Mouse (Mus musculus) CH12.LX (cell line): ENCODE measurements around the gene Samd10. TPM values are rescaled to one million over a fixed set of nuclear protein-coding genes. Genes with fewer than 3 reads are reported as not detected.

Experiments used
- DNase-seq: peaks from one replicate; pipeline ENCODE4 v3.0.0-alpha.2; 2013; ENCODE audit errors: extremely low read depth
- H3K27ac ChIP-seq: 2 replicates; pipeline ENCODE4 v1.5.1; 2012; ENCODE audit warnings: low read depth, mild to moderate bottlenecking, control low read depth, moderate library complexity; ENCODE audit not compliant: insufficient read depth
- H3K27me3 ChIP-seq: replicated peaks from 2 replicates; pipeline ENCODE3; 2012; ENCODE audit warnings: inconsistent platforms
- H3K36me3 ChIP-seq, 2 experiments: replicated peaks in 1 of 2; 2 replicates each; pipeline versions ENCODE3 to v1.6.1; 2012; ENCODE audit warnings: inconsistent platforms in 1 of 2, low read length in 1 of 2, mild to moderate bottlenecking in 1 of 2, mixed read lengths in 1 of 2, moderate library complexity in 1 of 2; ENCODE audit not compliant: control insufficient read depth in 1 of 2, insufficient read depth in 1 of 2
- H3K4me1 ChIP-seq, 2 experiments: 2 replicates each; pipeline ENCODE4 v1.6.1; 2012; ENCODE audit warnings: inconsistent platforms in 1 of 2, moderate library complexity in 1 of 2; ENCODE audit not compliant: insufficient read depth in 2 of 2, control insufficient read depth in 1 of 2
- H3K4me2 ChIP-seq: 2 replicates; pipeline ENCODE4 v1.6.1; 2012; ENCODE audit warnings: low read depth, mild to moderate bottlenecking, control low read depth; ENCODE audit not compliant: poor library complexity, insufficient read depth, severe bottlenecking
- H3K4me3 ChIP-seq, 3 experiments: fragments of 150-350 bp in 1 of 3; sonication (generic) in 1 of 3; replicated peaks in 1 of 3; 2 replicates each; pipeline versions ENCODE3 to v1.5.1; 2011 to 2012; ENCODE audit warnings: low read depth in 2 of 3, low read length in 2 of 3, mild to moderate bottlenecking in 2 of 3, moderate library complexity in 2 of 3, control low read depth in 1 of 3, improper control_type of control experiment in 1 of 3, inconsistent platforms in 1 of 3, mixed read lengths in 1 of 3; ENCODE audit not compliant: poor library complexity in 1 of 3
- H3K79me2 ChIP-seq: replicated peaks from 2 replicates; pipeline ENCODE4 v1.6.1; 2012; ENCODE audit warnings: mild to moderate bottlenecking, moderate library complexity; ENCODE audit not compliant: control insufficient read depth, poor library complexity, insufficient read depth, severe bottlenecking; ENCODE audit errors: extremely low read depth
- H3K9ac ChIP-seq: 2 replicates; pipeline ENCODE4 v1.6.1; 2012; ENCODE audit warnings: low read depth, mild to moderate bottlenecking, control low read depth, moderate library complexity; ENCODE audit not compliant: insufficient read depth
- H3K9me3 ChIP-seq: replicated peaks from 2 replicates; pipeline ENCODE3; 2012; ENCODE audit warnings: low read length, inconsistent platforms, mixed read lengths
- CTCF ChIP-seq, 2 experiments: IDR thresholded peaks in 1 of 2; conservative IDR thresholded peaks in 1 of 2; 2 replicates each; pipeline ENCODE4 v1.5.1; 2011 to 2012; ENCODE audit warnings: low read depth in 2 of 2, low read length in 2 of 2, improper control_type of control experiment in 1 of 2, inconsistent platforms in 1 of 2, mild to moderate bottlenecking in 1 of 2, moderate library complexity in 1 of 2
- ELF1 ChIP-seq: IDR thresholded peaks from 2 replicates; pipeline ENCODE4 v1.6.1; 2014; ENCODE audit warnings: low read depth, mild to moderate bottlenecking, inconsistent platforms, low read length, improper control_type of control experiment
- JUN ChIP-seq: IDR thresholded peaks from 2 replicates; pipeline ENCODE4 v1.6.1; 2011; ENCODE audit warnings: low read depth, mild to moderate bottlenecking, low read length, improper control_type of control experiment, moderate library complexity; ENCODE audit not compliant: insufficient read depth
- MEF2A ChIP-seq: IDR thresholded peaks from 2 replicates; pipeline ENCODE4 v1.6.1; 2014; ENCODE audit warnings: low read depth, mild to moderate bottlenecking, inconsistent platforms, low read length, improper control_type of control experiment, borderline replicate concordance
- NELFE ChIP-seq: IDR thresholded peaks from 2 replicates; pipeline ENCODE4 v1.6.1; 2011; ENCODE audit warnings: low read depth, low read length, improper control_type of control experiment
- POLR2AphosphoS2 ChIP-seq: IDR thresholded peaks from 2 replicates; pipeline ENCODE4 v1.6.1; 2011; ENCODE audit warnings: low read depth, low read length, improper control_type of control experiment
- RAD21 ChIP-seq: IDR thresholded peaks from 2 replicates; pipeline ENCODE4 v1.6.1; 2011; ENCODE audit warnings: low read depth, mild to moderate bottlenecking, low read length, improper control_type of control experiment, moderate library complexity
- SIN3A ChIP-seq: IDR thresholded peaks from 2 replicates; pipeline ENCODE4 v1.6.1; 2012; ENCODE audit warnings: low read length, improper control_type of control experiment, inconsistent platforms
- SMC3 ChIP-seq: IDR thresholded peaks from 2 replicates; pipeline ENCODE4 v1.6.1; 2011; ENCODE audit warnings: low read depth, low read length, improper control_type of control experiment
- UBTF ChIP-seq: IDR thresholded peaks from 2 replicates; pipeline ENCODE4 v1.6.1; 2012; ENCODE audit warnings: low read depth, mild to moderate bottlenecking, inconsistent platforms, low read length, improper control_type of control experiment, moderate library complexity
- ZMIZ1 ChIP-seq: IDR thresholded peaks from 2 replicates; pipeline ENCODE4 v1.6.1; 2012; ENCODE audit warnings: low read depth, mild to moderate bottlenecking, inconsistent platforms, low read length, improper control_type of control experiment
- ZNF384 ChIP-seq: IDR thresholded peaks from 2 replicates; pipeline ENCODE4 v1.6.1; 2012; ENCODE audit warnings: low read depth, low read length, improper control_type of control experiment, inconsistent platforms
- dilution Hi-C: fragments of 300-500 bp; cut with MboI; formaldehyde crosslinking; loops from 2 replicates; pipeline ENCODE4 v1.14.3; 2020; ENCODE audit warnings: low sequenced_read_pairs; ENCODE audit not compliant: extremely low pct_unique_long_range_greater_than_20kb, extremely low pct_ligation_motif_present
- in situ Hi-C: fragments of 300-500 bp; cut with MboI; formaldehyde crosslinking; loops from 3 replicates; pipeline ENCODE4 v1.14.3; 2019; ENCODE audit warnings: low sequenced_read_pairs, low pct_ligation_motif_present, low pct_unique_long_range_greater_than_20kb, mixed read lengths
- polyA plus RNA-seq: library from polyadenylated mRNA; unstranded; fragments of >175 nt; gene quantifications from 2 replicates; pipeline ENCODE4 v1.2.1, GENCODE M21; 2012; ENCODE audit warnings: low read depth; ENCODE audit not compliant: insufficient read length
- total RNA-seq, 2 experiments: library from RNA; depleted of rRNA; stranded (reverse); fragments of 300-350 nt in 1 of 2; fragments of >200 nt in 1 of 2; gene quantifications; 2 replicates each; pipeline ENCODE4 v1.2.3; 2012 to 2014

Gene Samd10
- total and polyA plus RNA-seq, 3 experiments, result 0.32 to 3.8 (median 0.66) TPM

- Histone ChIP-seq H3K9me3 (no peaks in the 10 kb centered on the region), H3K79me2 (no peaks in the 10 kb centered on the region; the same call in 1 of the 2 replicates), H3K4me3 (no peak overlapping the region), H3K4me2 (no peak overlapping the region), H3K27me3 (no peaks in the 10 kb centered on the region), H3K36me3 (peaks cover 19 to 70% of the 10 kb centered on the region in 2 experiments), H3K9ac (no peak overlapping the region)
- DNase-seq, result no peak
- TF ChIP-seq POLR2AphosphoS2 (no peak), ZNF384 (peak; percentile 51), JUN (no peak)
- TF ChIP-seq, all 38 proteins: peak for 1
- dilution Hi-C loops (no loop called here), in situ Hi-C loops (no loop called here)
- 0 out of 4 replicates have a peak, but pooled peaks cover 0 to 5% of the 10 kb centered on the region in 2 experiments for H3K4me1 ChIP-seq
- H3K27ac ChIP-seq, result no peak overlapping the region
These were observed 29.5 kb upstream of the Samd10 start for GRCm38 (mm10) chr2:181628471-181628870.

- TF ChIP-seq UBTF (no peak), NELFE (no peak), SMC3 (peak; percentile 29; the same call in 1 of the 2 replicates), RAD21 (peak; percentile 17), ZMIZ1 (no peak), CTCF (conservative IDR thresholded peaks at IDR 0.05 in 1 of 2, IDR thresholded peaks at IDR 0.05 in 1 of 2; ENCODE audit: low read depth in 2 of 2, low read length in 2 of 2) (peak in 1 of 2 experiments; percentile 52; a peak in 2 of 4 replicates)
- no peak for DNase-seq
These were observed 24.4 kb upstream of the Samd10 start for GRCm38 (mm10) chr2:181623401-181623800.

DNA sequence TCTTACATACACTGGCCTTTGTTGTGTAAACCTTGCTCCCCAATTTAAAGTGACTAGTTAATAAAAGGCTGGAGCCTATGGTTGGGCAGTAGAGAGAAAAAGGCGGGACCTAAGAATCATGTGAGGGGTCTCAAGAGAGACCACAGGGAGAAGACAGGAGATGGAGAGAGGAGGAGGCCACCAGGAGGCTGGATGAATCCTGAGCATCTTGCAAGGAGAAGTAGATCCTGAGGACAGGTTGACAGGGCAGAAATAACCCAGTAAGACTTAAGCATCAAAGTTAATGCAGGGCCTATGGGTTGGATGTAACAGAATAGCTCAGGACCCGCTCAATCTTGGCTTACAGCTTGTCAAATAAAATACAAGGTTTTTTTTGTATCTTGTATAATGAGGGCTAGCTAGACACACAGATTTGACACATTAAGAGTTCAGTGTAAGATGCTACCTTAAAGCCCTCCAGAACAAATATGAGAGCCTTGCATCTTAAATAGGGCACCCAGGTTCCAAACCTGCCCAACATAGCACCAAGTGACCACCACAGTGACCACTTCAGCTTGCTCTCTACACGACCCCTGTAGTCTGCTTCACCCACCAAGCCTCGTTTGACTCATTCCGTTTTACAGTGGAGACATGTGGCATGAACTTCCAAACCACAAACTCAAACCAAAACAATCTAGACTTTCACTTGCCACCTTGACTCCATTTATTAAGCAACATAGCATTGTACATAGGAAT lies 19.9 kb upstream of the Samd10 start:
- in situ Hi-C loops (loop anchor here (10.0 kb wide), 1 partner anchor 76 kb away; the partner anchor contains the start of genes Lkaaear1 and Rgs19), dilution Hi-C loops (no loop called here)
- Histone ChIP-seq H3K4me1 (no peaks in the 10 kb centered on the region), H3K27ac (no peak overlapping the region), H3K79me2 (no peaks in the 10 kb centered on the region; the same call in 1 of the 2 replicates), H3K36me3 (peaks cover 36 to 73% of the 10 kb centered on the region in 2 experiments), H3K27me3 (no peaks in the 10 kb centered on the region), H3K4me3 (no peak overlapping the region), H3K9ac (no peak overlapping the region), H3K9me3 (no peaks in the 10 kb centered on the region), H3K4me2 (no peak overlapping the region)
- no peak for DNase-seq
- TF ChIP-seq ELF1 (no peak), SIN3A (no peak), UBTF (no peak), MEF2A (no peak)

More at GRCm38 (mm10) chr2:181623401-181623800, 24.4 kb upstream of the Samd10 start:
- Histone ChIP-seq H3K4me2 (no peak overlapping the region), H3K36me3 (peaks cover 23 to 71% of the 10 kb centered on the region in 2 experiments), H3K4me3 (no peak overlapping the region), H3K9ac (no peak overlapping the region), H3K27ac (no peak overlapping the region), H3K9me3 (no peaks in the 10 kb centered on the region), H3K79me2 (no peaks in the 10 kb centered on the region), H3K27me3 (no peaks in the 10 kb centered on the region), H3K4me1 (no peaks in the 10 kb centered on the region)
- dilution Hi-C loops, result no loop called here
- in situ Hi-C loops, result no loop called here
